8 mouse cellular contexts compared by ENCODE assay signal in genomic region chr12:86906395-86906794, GRCm38 (mm10). TPM values are rescaled to one million over a fixed set of nuclear protein-coding genes. Genes with fewer than 3 reads are reported as not detected.
DNase-seq lines count a peak whose midpoint lies in the region; ATAC-seq lines count a peak whose summit lies in the region.

No protein-coding gene starts in this region.

- no peak overlapping the region for H3K9ac ChIP-seq in liver, embryonic 11.5 days (ENCODE audit: low read depth, low read length)
- H3K9ac ChIP-seq in stomach, embryonic 15.5 days: no peak overlapping the region

- no peaks in the 10 kb centered on the region for H3K9me3 ChIP-seq in liver, embryonic 11.5 days (ENCODE audit: control insufficient read depth, low read length)
- H3K9me3 ChIP-seq in stomach, embryonic 15.5 days: no peaks in the 10 kb centered on the region

- no peak overlapping the region for H3K4me3 ChIP-seq in liver, embryonic 11.5 days (ENCODE audit: low read depth, low read length)
- H3K4me3 ChIP-seq in stomach, embryonic 15.5 days (replicated peaks): no peak overlapping the region

- H3K4me2 ChIP-seq in liver, embryonic 11.5 days: peak overlapping the region; percentile 6
- H3K4me2 ChIP-seq in stomach, embryonic 15.5 days: no peak overlapping the region

- 3% methylated on average over 15 of the region's 15 CpGs for WGBS in liver, embryonic 11.5 days
- 3% methylated on average over 15 of the region's 15 CpGs for WGBS in stomach, embryonic 15.5 days

- ATAC-seq in granulocyte monocyte progenitor cell, adult 5-6 weeks (replicated peaks; ENCODE audit: poor library complexity, severe bottlenecking): peak; percentile 95
- peak; percentile 70 for ATAC-seq in liver, embryonic 11.5 days (replicated peaks; ENCODE audit: low FRiP score)
- peak; percentile 55 for ATAC-seq in stomach, embryonic 15.5 days (ENCODE audit: insufficient read depth, low FRiP score, low read depth)

- DNase-seq in 3T3-L1 (ENCODE audit: low read depth, low spot score): peak; percentile 89
- peak; percentile 87 to 92 for DNase-seq in adrenal gland, adult 18-20 months (ENCODE audit: low spot score in 2 of 2)
- DNase-seq in embryo, embryonic 10.5 days (ENCODE audit: low spot score): peak; percentile 93
- DNase-seq in kidney, adult 8-10 months: peak; percentile 81 to 89
- peak; percentile 69 for DNase-seq in liver, embryonic 11.5 days (ENCODE audit: low spot score)
- peak; percentile 93 for DNase-seq in naive thymus-derived CD4-positive, alpha-beta T cell, adult 2 months (ENCODE audit: low read depth)

- 0 out of 2 replicates have a peak, but pooled peaks cover 2% of the 10 kb centered on the region for H3K4me1 ChIP-seq in liver, embryonic 11.5 days (replicated peaks; ENCODE audit: control insufficient read depth, insufficient read depth, low read length)
- peaks cover 8% of the 10 kb centered on the region for H3K4me1 ChIP-seq in stomach, embryonic 15.5 days

- H3K27ac ChIP-seq in liver, embryonic 11.5 days (ENCODE audit: low read depth, low read length): no peak overlapping the region
- H3K27ac ChIP-seq in stomach, embryonic 15.5 days: no peak overlapping the region

- no peaks in the 10 kb centered on the region for H3K36me3 ChIP-seq in liver, embryonic 11.5 days (ENCODE audit: control insufficient read depth, insufficient read depth, low read length)
- no peaks in the 10 kb centered on the region for H3K36me3 ChIP-seq in stomach, embryonic 15.5 days

- no peaks in the 10 kb centered on the region for H3K27me3 ChIP-seq in liver, embryonic 11.5 days (replicated peaks; ENCODE audit: control insufficient read depth, insufficient read depth, low read length)
- no peaks in the 10 kb centered on the region for H3K27me3 ChIP-seq in stomach, embryonic 15.5 days (replicated peaks)

RNA-seq across cellular contexts. Expression of gene Irf2bpl, which starts 21.8 kb away (rescaled TPM):
- total RNA-seq in adrenal gland, adult 18-20 months (2021): 10 to 100 TPM; 61.0 to 61.4 TPM
- total RNA-seq in granulocyte monocyte progenitor cell, adult 5-6 weeks (2014; fragmentation: Nextera tagmentation): 1.2 and 1.8 TPM in 2 replicates
- total RNA-seq in granulocyte monocyte progenitor cell, adult 5-6 weeks (2017): 0.15 and 0.78 TPM in 2 replicates
- 9.7 and 9.8 TPM in 2 replicates for polyA plus RNA-seq in liver, embryonic 11.5 days (2014; fragmentation: Nextera tagmentation; extraction: Ambion mirVana)
- polyA plus RNA-seq in stomach, embryonic 15.5 days (2015; fragmentation: Nextera tagmentation; extraction: Ambion mirVana): 28.4 and 29.3 TPM in 2 replicates

RNA-seq across cellular contexts. Expression of gene Cipc, which starts 40.4 kb away (rescaled TPM):
- 10 to 100 TPM; 21.8 to 28.5 TPM for total RNA-seq in adrenal gland, adult 18-20 months (2021)
- 23.5 and 32.3 TPM in 2 replicates for total RNA-seq in granulocyte monocyte progenitor cell, adult 5-6 weeks (2014; fragmentation: Nextera tagmentation)
- total RNA-seq in granulocyte monocyte progenitor cell, adult 5-6 weeks (2017): 18.5 and 19.9 TPM in 2 replicates
- polyA plus RNA-seq in liver, embryonic 11.5 days (2014; fragmentation: Nextera tagmentation; extraction: Ambion mirVana): 23.8 and 28.1 TPM in 2 replicates
- 15.4 and 15.7 TPM in 2 replicates for polyA plus RNA-seq in stomach, embryonic 15.5 days (2015; fragmentation: Nextera tagmentation; extraction: Ambion mirVana)

Comparison
In these comparisons a context has a peak if more than half of its experiments do, and no peak if none do; other contexts are left out.
1. RNA of gene Irf2bpl, which starts 21.8 kb away (total RNA-seq): 61.0 to 61.4 TPM in adrenal gland, adult 18-20 months; 0.15 to 1.8 TPM in granulocyte monocyte progenitor cell, adult 5-6 weeks; every median in the first group is over 10 times any median in the second.
2. Peak in every context shown above with its lines, with median percentiles within 50 percentile points of each other: DNase-seq and ATAC-seq.